Mouse (Mus musculus) embryonic facial prominence, embryonic 11.5 days (tissue): ENCODE measurements at regions not wholly inside any gene's neighbourhood (a gene's known extent, or its start where the extent isn't known, plus 50 kb on each side); places are given as distances from the start of the nearest gene placed in this dataset.

Experiments
- ATAC-seq: fragments of 200-750 bp; cut with Nextera tagmentation; replicated peaks from 2 replicates; pipeline ENCODE4 v1.8.0; 2017; ENCODE audit warnings: low read depth; ENCODE audit not compliant: insufficient number of reproducible peaks, low FRiP score, low TSS enrichment
- DNase-seq: peaks from one replicate; pipeline ENCODE4 v3.0.0-alpha.2; 2015; ENCODE audit warnings: low spot score
- H3K27ac ChIP-seq: fragments of 300-500 bp; sonication (generic); replicated peaks from 2 replicates; pipeline ENCODE4 v1.5.1; 2014; ENCODE audit warnings: mild to moderate bottlenecking, low read depth, low read length, control low read depth
- H3K27me3 ChIP-seq: fragments of 300-500 bp; sonication (generic); 2 replicates; pipeline ENCODE4 v1.6.1; 2014; ENCODE audit warnings: mild to moderate bottlenecking, low read length, moderate library complexity, mixed read lengths; ENCODE audit not compliant: control insufficient read depth, insufficient read depth
- H3K36me3 ChIP-seq: fragments of 300-500 bp; sonication (generic); replicated peaks from 2 replicates; pipeline ENCODE4 v1.6.1; 2014; ENCODE audit warnings: low read depth, mild to moderate bottlenecking, low read length, moderate library complexity, mixed read lengths; ENCODE audit not compliant: control insufficient read depth, insufficient read depth
- H3K4me1 ChIP-seq: fragments of 300-500 bp; sonication (generic); 2 replicates; pipeline ENCODE4 v1.6.1; 2014; ENCODE audit warnings: low read length, mixed read lengths; ENCODE audit not compliant: control insufficient read depth, insufficient read depth
- H3K4me2 ChIP-seq: fragments of 300-500 bp; sonication (generic); 2 replicates; pipeline ENCODE4 v1.6.1; 2014; ENCODE audit warnings: low read depth, mild to moderate bottlenecking, control low read depth, low read length, moderate library complexity
- H3K4me3 ChIP-seq: fragments of 300-500 bp; sonication (generic); 2 replicates; pipeline ENCODE4 v1.5.1; 2014; ENCODE audit warnings: low read depth, low read length, control low read depth
- H3K9ac ChIP-seq: fragments of 300-500 bp; sonication (generic); replicated peaks from 2 replicates; pipeline ENCODE4 v1.6.1; 2014; ENCODE audit warnings: mild to moderate bottlenecking, control low read depth, low read length
- H3K9me3 ChIP-seq: fragments of 300-500 bp; sonication (generic); replicated peaks from 2 replicates; pipeline ENCODE4 v1.6.1; 2016; ENCODE audit warnings: mild to moderate bottlenecking, low read length, inconsistent platforms, mixed read lengths; ENCODE audit not compliant: control insufficient read depth
- WGBS: fragments of 180-500 bp; shearing (Covaris S2); extraction: QIAGEN DNeasy Blood & Tissue Kit; methylation state at CpG from one replicate; pipeline ENCODE4 v1.1.7; 2014; 5-methylcytosine and 5-hydroxymethylcytosine counted together

DNA sequence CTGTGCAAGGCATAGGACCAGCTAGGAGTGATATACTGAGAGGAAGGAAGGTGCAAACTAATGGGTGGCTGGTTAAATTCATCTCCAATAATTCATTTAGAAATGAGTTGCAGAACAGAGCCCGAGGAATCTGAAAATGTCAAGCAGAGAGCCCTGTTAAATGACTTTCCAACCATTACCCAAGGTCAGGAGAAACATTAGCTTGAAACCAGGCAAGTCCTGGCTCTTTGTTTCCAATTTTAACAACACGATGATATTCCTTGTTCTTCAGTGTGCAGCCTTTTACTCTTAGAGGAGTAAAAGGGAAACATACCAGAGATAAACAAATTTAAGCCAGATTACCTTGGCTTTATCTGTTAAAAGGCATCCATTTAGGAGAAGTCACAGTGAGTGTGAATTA is 2318.4 kb downstream of the Poteg start:
- Histone ChIP-seq H3K4me2 (no peak overlapping the region), H3K27ac (no peak overlapping the region), H3K9ac (no peak overlapping the region), H3K4me3 (no peak overlapping the region), H3K4me1 (no peaks in the 10 kb centered on the region), H3K36me3 (no peaks in the 10 kb centered on the region), H3K27me3 (no peaks in the 10 kb centered on the region), H3K9me3 (no peaks in the 10 kb centered on the region)
- DNase-seq (no peak), ATAC-seq (no peak)
- 69% methylated on average over 2 of the region's 2 CpGs for WGBS

DNA sequence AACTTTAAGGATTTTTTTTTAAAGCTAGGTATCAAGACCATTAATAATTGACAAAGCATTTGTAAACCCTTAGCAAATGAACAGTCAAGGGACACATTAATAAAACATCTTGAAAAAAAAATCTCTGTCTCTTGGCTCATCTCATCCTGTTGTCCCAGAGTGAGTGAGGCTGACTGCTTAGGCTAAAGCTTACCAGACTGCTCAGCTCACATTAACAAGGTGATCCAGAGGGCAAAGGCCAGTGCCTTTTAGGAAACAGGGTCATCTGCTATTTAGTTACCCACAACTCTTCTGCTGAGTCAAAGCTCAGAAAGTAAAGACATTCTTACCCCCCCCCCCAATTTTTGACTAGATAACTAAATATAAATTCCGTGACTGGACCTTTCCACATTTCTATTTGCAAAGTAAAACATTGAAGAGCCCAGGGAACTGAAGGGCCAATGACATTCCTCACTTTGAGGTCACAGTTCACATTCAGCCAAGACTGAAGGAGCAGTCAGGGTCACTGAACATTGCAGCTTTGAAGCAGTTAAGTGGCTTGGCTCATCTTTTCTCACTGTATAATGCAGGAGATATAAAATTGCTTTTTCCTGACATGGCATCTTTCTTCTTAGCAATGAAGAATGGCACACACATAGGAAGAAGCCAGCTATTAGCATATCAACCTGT is 2318.9 kb downstream of the Poteg start:
- no peak overlapping the region for H3K9ac ChIP-seq
- no peak for DNase-seq
- no peaks in the 10 kb centered on the region for H3K9me3 ChIP-seq
- ATAC-seq: no peak
- no peak overlapping the region for H3K27ac ChIP-seq
- H3K27me3 ChIP-seq: no peaks in the 10 kb centered on the region
- H3K4me2 ChIP-seq: no peak overlapping the region
- no peak overlapping the region for H3K4me3 ChIP-seq
- no peaks in the 10 kb centered on the region for H3K36me3 ChIP-seq
- 57% methylated on average over 1 of the region's 1 CpGs for WGBS
- H3K4me1 ChIP-seq: no peaks in the 10 kb centered on the region

DNA sequence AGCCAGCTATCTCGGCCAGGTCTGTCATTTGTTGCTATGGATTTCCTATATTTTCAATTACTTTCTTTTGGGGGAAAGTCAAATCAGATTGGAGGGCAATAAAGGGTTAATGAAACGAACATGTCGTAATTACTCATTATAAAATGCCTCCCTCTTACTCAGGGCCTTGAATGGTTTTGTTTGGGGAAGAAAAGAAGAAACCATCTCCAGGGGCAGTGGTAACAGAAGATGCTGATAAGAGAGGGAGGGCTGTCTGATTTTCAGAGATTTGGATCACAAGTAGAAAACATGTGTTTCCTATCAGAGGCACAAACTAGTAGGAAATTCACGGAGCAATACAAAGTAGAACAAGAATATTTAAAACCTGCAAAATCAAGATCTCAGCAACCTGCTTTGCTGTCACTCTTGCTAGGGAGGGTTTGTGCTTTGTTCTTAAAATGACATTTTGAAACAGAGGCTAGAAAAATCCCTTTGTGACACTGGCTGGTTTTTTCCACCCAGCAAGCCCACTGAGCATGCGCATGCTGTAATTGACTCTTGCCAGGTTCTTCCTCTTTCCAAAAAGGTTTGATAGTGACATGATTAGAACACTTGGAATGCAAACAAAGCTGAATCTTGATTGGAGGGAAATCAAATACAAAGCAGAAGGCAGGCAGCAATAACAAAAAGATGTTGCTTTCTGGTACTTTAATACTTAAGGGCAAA is 2329.8 kb downstream of the Poteg start:
- H3K27me3 ChIP-seq: no peaks in the 10 kb centered on the region
- no peaks in the 10 kb centered on the region for H3K4me1 ChIP-seq
- H3K9me3 ChIP-seq: no peaks in the 10 kb centered on the region
- no peak overlapping the region for H3K9ac ChIP-seq
- ATAC-seq (no peak), DNase-seq (peak; percentile 18)
- H3K27ac ChIP-seq: no peak overlapping the region
- H3K4me3 ChIP-seq: no peak overlapping the region
- H3K36me3 ChIP-seq: no peaks in the 10 kb centered on the region
- H3K4me2 ChIP-seq: no peak overlapping the region
- WGBS: 51% methylated on average over 5 of the region's 5 CpGs

GRCm38 (mm10) chr8:29789207-29789606 is 2341.7 kb downstream of the Poteg start:
- no peaks in the 10 kb centered on the region for H3K27me3 ChIP-seq
- no peak overlapping the region for H3K9ac ChIP-seq
- ATAC-seq (no peak), DNase-seq (no peak)
- H3K4me1 ChIP-seq: no peaks in the 10 kb centered on the region
- no peaks in the 10 kb centered on the region for H3K36me3 ChIP-seq
- H3K4me2 ChIP-seq: no peak overlapping the region
- H3K27ac ChIP-seq: no peak overlapping the region
- H3K4me3 ChIP-seq: no peak overlapping the region
- H3K9me3 ChIP-seq: no peaks in the 10 kb centered on the region

GRCm38 (mm10) chr8:29790029-29790428 is 2342.6 kb downstream of the Poteg start:
- Histone ChIP-seq H3K4me1 (no peaks in the 10 kb centered on the region), H3K36me3 (no peaks in the 10 kb centered on the region), H3K9me3 (no peaks in the 10 kb centered on the region), H3K27me3 (no peaks in the 10 kb centered on the region), H3K4me2 (no peak overlapping the region), H3K4me3 (no peak overlapping the region), H3K27ac (no peak overlapping the region), H3K9ac (no peak overlapping the region)
- DNase-seq (no peak), ATAC-seq (0 out of 2 replicates have a peak, but pooled peaks have one; percentile 14)
- WGBS: 86% methylated on average over 2 of the region's 2 CpGs

GRCm38 (mm10) chr8:29807274-29807673 is 2359.8 kb downstream of the Poteg start:
- Histone ChIP-seq H3K27me3 (no peaks in the 10 kb centered on the region), H3K4me3 (no peak overlapping the region), H3K4me1 (no peaks in the 10 kb centered on the region), H3K9ac (no peak overlapping the region), H3K27ac (no peak overlapping the region), H3K9me3 (no peaks in the 10 kb centered on the region), H3K36me3 (no peaks in the 10 kb centered on the region), H3K4me2 (no peak overlapping the region)
- DNase-seq (no peak), ATAC-seq (no peak)
- 87% methylated on average over 5 of the region's 5 CpGs for WGBS

GRCm38 (mm10) chr8:29836044-29836443 is 2388.6 kb downstream of the Poteg start:
- no peaks in the 10 kb centered on the region for H3K9me3 ChIP-seq
- H3K4me1 ChIP-seq: no peaks in the 10 kb centered on the region
- ATAC-seq: no peak
- no peaks in the 10 kb centered on the region for H3K36me3 ChIP-seq
- H3K9ac ChIP-seq: no peak overlapping the region
- H3K27ac ChIP-seq: no peak overlapping the region
- H3K4me2 ChIP-seq: no peak overlapping the region
- H3K27me3 ChIP-seq: no peaks in the 10 kb centered on the region
- DNase-seq: no peak
- 90% methylated on average over 2 of the region's 2 CpGs for WGBS
- H3K4me3 ChIP-seq: no peak overlapping the region
